Comparison of ENCODE assay signal across 8 mouse cellular contexts in genomic region chr15:27630601-27631383, GRCm38 (mm10). TPM values are rescaled to one million over a fixed set of nuclear protein-coding genes. Genes with fewer than 3 reads are reported as not detected.
DNase-seq lines count a peak whose midpoint lies in the region; ATAC-seq and TF ChIP-seq lines count a peak whose summit lies in the region.

TSS of gene Otulin (minus strand) at chr15:27630693.

- H3K79me2 ChIP-seq in C2C12 (ENCODE audit: control insufficient read depth, insufficient read depth) = peaks cover 55% of the 10 kb centered on the region
- peaks cover 19% of the 10 kb centered on the region for H3K79me2 ChIP-seq in liver, adult 2 months (ENCODE audit: control insufficient read depth, insufficient read depth, low read length)
- peaks cover 45% of the 10 kb centered on the region for H3K79me2 ChIP-seq in myocyte (ENCODE audit: control insufficient read depth, insufficient read depth)

- WGBS in heart, embryonic 11.5 days (ENCODE audit: insufficient replicate concordance) = 7% methylated on average over 52 of the region's 56 CpGs
- WGBS in kidney, embryonic 16.5 days = 7% methylated on average over 51 of the region's 56 CpGs
- 2% methylated on average over 56 of the region's 56 CpGs for WGBS in liver, adult 2 months

- H3K4me2 ChIP-seq in heart, embryonic 11.5 days = peak within 1 kb of the TSS; percentile 90
- H3K4me2 ChIP-seq in kidney, embryonic 16.5 days (replicated peaks; ENCODE audit: low read depth, low read length) = peak within 1 kb of the TSS; percentile 69
- H3K4me2 ChIP-seq in myocyte (ENCODE audit: low read depth) = peak within 1 kb of the TSS; percentile 97

- H3K4me1 ChIP-seq in erythroblast, embryonic 14.5 days (ENCODE audit: control insufficient read depth) = peaks cover 42% of the 10 kb centered on the region
- peaks cover 23% of the 10 kb centered on the region for H3K4me1 ChIP-seq in heart, embryonic 11.5 days (ENCODE audit: control insufficient read depth, insufficient read depth, low read length)
- H3K4me1 ChIP-seq in kidney, embryonic 16.5 days (ENCODE audit: insufficient read depth, low read length) = peaks cover 20% of the 10 kb centered on the region
- H3K4me1 ChIP-seq in liver, adult 2 months (ENCODE audit: control insufficient read depth, insufficient read depth, low read length) = peaks cover 29% of the 10 kb centered on the region

- peaks cover 43% of the 10 kb centered on the region for H3K79me3 ChIP-seq in C2C12 (ENCODE audit: low read depth)

- peaks cover 28% of the 10 kb centered on the region for H3K36me3 ChIP-seq in C2C12 (ENCODE audit: control insufficient read depth, insufficient read depth)
- peaks cover 22% of the 10 kb centered on the region for H3K36me3 ChIP-seq in erythroblast, embryonic 14.5 days (ENCODE audit: control insufficient read depth)
- H3K36me3 ChIP-seq in heart, embryonic 11.5 days (ENCODE audit: control insufficient read depth, insufficient read depth, low read length) = no peaks in the 10 kb centered on the region
- H3K36me3 ChIP-seq in kidney, embryonic 16.5 days (ENCODE audit: insufficient read depth, low read length) = no peaks in the 10 kb centered on the region
- no peaks in the 10 kb centered on the region for H3K36me3 ChIP-seq in liver, adult 2 months (ENCODE audit: control insufficient read depth, insufficient read depth, low read length)
- H3K36me3 ChIP-seq in myocyte (ENCODE audit: control insufficient read depth, insufficient read depth) = no peaks in the 10 kb centered on the region
- H3K36me3 ChIP-seq in splenic B cell, adult 2 months (ENCODE audit: control insufficient read depth, insufficient read depth, low read length, poor library complexity, severe bottlenecking) = 0 out of 2 replicates have a peak, but pooled peaks cover 4% of the 10 kb centered on the region

- H3K4me3 ChIP-seq in C2C12 (ENCODE audit: insufficient read depth, poor library complexity, severe bottlenecking) (peak within 1 kb of the TSS; percentile 79), myocyte (peak within 1 kb of the TSS; percentile 50)
- peak within 1 kb of the TSS; percentile 94 for H3K4me3 ChIP-seq in erythroblast, embryonic 14.5 days (replicated peaks)
- H3K4me3 ChIP-seq in heart, embryonic 11.5 days (ENCODE audit: low read depth, low read length) = peak within 1 kb of the TSS; percentile 85
- H3K4me3 ChIP-seq in kidney, embryonic 16.5 days (ENCODE audit: low read length) = peak within 1 kb of the TSS; percentile 91
- peak within 1 kb of the TSS; percentile 91 for H3K4me3 ChIP-seq in liver, adult 2 months (ENCODE audit: insufficient read depth, low read depth, low read length)

- peak; percentile 98 for DNase-seq in brain, embryonic 14.5 days (ENCODE audit: low read depth)
- peak; percentile 91 for DNase-seq in liver, adult 2 months (ENCODE audit: extremely low read depth, low read depth, low spot score)
- peak; percentile 97 for DNase-seq in splenic B cell, adult 2 months (ENCODE audit: low read depth, low spot score)

- TF ChIP-seq CTCF in C2C12 (IDR thresholded peaks at IDR 0.05; ENCODE audit: control insufficient read depth, insufficient read depth, insufficient read length) = no peak
- TF ChIP-seq CTCF in brain, embryonic 14.5 days (IDR thresholded peaks at IDR 0.05; ENCODE audit: borderline replicate concordance, extremely low read depth, insufficient read depth, insufficient read length) = no peak
- no peak for TF ChIP-seq CTCF in liver, adult 2 months (IDR thresholded peaks at IDR 0.05; ENCODE audit: low read depth, low read length)

- peak within 1 kb of the TSS; percentile 81 for H3K9ac ChIP-seq in heart, embryonic 11.5 days (ENCODE audit: low read depth, low read length)
- H3K9ac ChIP-seq in kidney, embryonic 16.5 days (replicated peaks; ENCODE audit: low read length) = peak within 1 kb of the TSS; percentile 88
- peak within 1 kb of the TSS; percentile 96 for H3K9ac ChIP-seq in liver, adult 2 months (ENCODE audit: low read depth, low read length)

- H3ac ChIP-seq in C2C12 (ENCODE audit: control insufficient read depth, insufficient read length, low read depth) (peak within 1 kb of the TSS; percentile 96), myocyte (ENCODE audit: control insufficient read depth, insufficient read length) (peak within 1 kb of the TSS; percentile 45)

- no peaks in the 10 kb centered on the region for H3K9me3 ChIP-seq in erythroblast, embryonic 14.5 days (ENCODE audit: control insufficient read depth, low read length)
- H3K9me3 ChIP-seq in heart, embryonic 11.5 days (replicated peaks; ENCODE audit: control insufficient read depth, low read length) = no peaks in the 10 kb centered on the region
- H3K9me3 ChIP-seq in kidney, embryonic 16.5 days (ENCODE audit: low read length) = no peaks in the 10 kb centered on the region

- peak within 1 kb of the TSS; percentile 64; the same call in 1 of the 2 replicates for H3K27ac ChIP-seq in heart, embryonic 11.5 days (ENCODE audit: low read depth, low read length)
- peak within 1 kb of the TSS; percentile 45; the same call in 1 of the 2 replicates for H3K27ac ChIP-seq in kidney, embryonic 16.5 days (ENCODE audit: low read length)
- peak within 1 kb of the TSS; percentile 92 for H3K27ac ChIP-seq in liver, adult 2 months (replicated peaks; ENCODE audit: insufficient read depth, low read depth, low read length)

- peak; percentile 66 for TF ChIP-seq POLR2A in brain, embryonic 14.5 days (IDR thresholded peaks at IDR 0.05; ENCODE audit: borderline replicate concordance, extremely low read depth, insufficient read depth, insufficient read length, poor library complexity, severe bottlenecking)
- TF ChIP-seq POLR2A in liver, adult 2 months (IDR thresholded peaks at IDR 0.05; ENCODE audit: extremely low read depth, insufficient read depth, low read length) = peak; percentile 92
- peak; percentile 95 for TF ChIP-seq POLR2A in myocyte (IDR thresholded peaks at IDR 0.05; ENCODE audit: insufficient read length, low read depth)

- peak; percentile 99 for ATAC-seq in heart, embryonic 11.5 days (replicated peaks; ENCODE audit: insufficient number of reproducible peaks, low FRiP score, low TSS enrichment)
- peak; percentile 99 for ATAC-seq in kidney, embryonic 16.5 days (ENCODE audit: low FRiP score, low TSS enrichment)

- H3K27me3 ChIP-seq in C2C12 (ENCODE audit: control insufficient read depth, insufficient read depth, insufficient read length) (peaks cover 5% of the 10 kb centered on the region), myocyte (ENCODE audit: control insufficient read depth, insufficient read depth, insufficient read length) (no peaks in the 10 kb centered on the region)
- H3K27me3 ChIP-seq in erythroblast, embryonic 14.5 days (ENCODE audit: control insufficient read depth) = no peaks in the 10 kb centered on the region
- no peaks in the 10 kb centered on the region for H3K27me3 ChIP-seq in heart, embryonic 11.5 days (ENCODE audit: control insufficient read depth, insufficient read depth, low read length)
- no peaks in the 10 kb centered on the region for H3K27me3 ChIP-seq in kidney, embryonic 16.5 days (ENCODE audit: insufficient read depth, low read length)
- no peaks in the 10 kb centered on the region for H3K27me3 ChIP-seq in liver, adult 2 months (ENCODE audit: control insufficient read depth, insufficient read depth, low read length)
- no peaks in the 10 kb centered on the region for H3K27me3 ChIP-seq in splenic B cell, adult 2 months (ENCODE audit: control insufficient read depth, insufficient read depth, low read length, poor library complexity, severe bottlenecking)

TF ChIP-seq in C2C12, 6 proteins besides CTCF, POLR2A, EP300 and RAD21:
- TF ChIP-seq MYOD1 (IDR thresholded peaks at IDR 0.05; ENCODE audit: control insufficient read depth, insufficient read length, low read depth) (no peak), MAX (IDR thresholded peaks at IDR 0.05) (peak; percentile 91), USF1 (IDR thresholded peaks at IDR 0.05; ENCODE audit: low read depth) (no peak)

TF ChIP-seq in myocyte, 11 proteins besides CTCF, POLR2A, EP300 and RAD21:
- TF ChIP-seq USF1 (IDR thresholded peaks at IDR 0.05; ENCODE audit: low read depth) = no peak
- TF ChIP-seq TCF12 (IDR thresholded peaks at IDR 0.05; ENCODE audit: insufficient read depth, poor library complexity, severe bottlenecking) = no peak
- TF ChIP-seq MYOD1 (IDR thresholded peaks at IDR 0.05; ENCODE audit: control insufficient read depth in 1 of 3, insufficient read length in 2 of 3, low read depth in 2 of 3) = no peak
- peak in 1 of 3 experiments; percentile 34 for TF ChIP-seq MYOG (IDR thresholded peaks at IDR 0.05; ENCODE audit: control insufficient read depth in 1 of 3, insufficient read depth in 1 of 3, insufficient read length in 2 of 3, low read depth in 2 of 3)
- TF ChIP-seq POLR2AphosphoS2 (IDR thresholded peaks at IDR 0.05; ENCODE audit: insufficient read length, low read depth) = peak; percentile 88
- peak; percentile 60 for TF ChIP-seq SRF (IDR thresholded peaks at IDR 0.05; ENCODE audit: control insufficient read depth, insufficient read length, low read depth)
- TF ChIP-seq E2F4 (IDR thresholded peaks at IDR 0.05; ENCODE audit: insufficient read depth) = no peak
- no peak for TF ChIP-seq CEBPB (IDR thresholded peaks at IDR 0.05; ENCODE audit: insufficient read depth, poor library complexity, severe bottlenecking)
- TF ChIP-seq MAX (IDR thresholded peaks at IDR 0.05; ENCODE audit: low read depth) = no peak

RNA-seq across cellular contexts. Expression of gene Otulin, which starts in this region (rescaled TPM):
- polyA plus RNA-seq in C2C12 (2012; fragmentation: generic; extraction: Trizol) (48.8 TPM), myocyte (2012; fragmentation: generic; extraction: Trizol) (36.9 TPM)
- polyA plus RNA-seq in brain, embryonic 14.5 days (2012; rRNA removed) = 23.7 and 24.2 TPM in 2 replicates
- polyA plus RNA-seq in erythroblast, embryonic 14.5 days (2012) = 1.0 and 1.3 TPM in 2 replicates
- 26.7 and 27.2 TPM in 2 replicates for polyA plus RNA-seq in heart, embryonic 11.5 days (2014; fragmentation: Nextera tagmentation; extraction: Ambion mirVana)
- polyA plus RNA-seq in kidney, embryonic 16.5 days (2015; fragmentation: Nextera tagmentation; extraction: Ambion mirVana) = 13.6 and 30.1 TPM in 2 replicates
- 29.7 and 33.4 TPM in 2 replicates for total RNA-seq in liver, adult 2 months (2014; rRNA removed)
- polyA plus RNA-seq in liver, adult 2 months (2012; rRNA removed) = 49.3 and 58.0 TPM in 2 replicates

Comparison
In these comparisons a context has a peak if more than half of its experiments do, and no peak if none do; other contexts are left out.
1. Peak in every context shown above with its lines: DNase-seq, ATAC-seq, H3K4me3 ChIP-seq and H3K27ac ChIP-seq.